ENCODE assay signal across 11 mouse cellular contexts in the genomic region with DNA sequence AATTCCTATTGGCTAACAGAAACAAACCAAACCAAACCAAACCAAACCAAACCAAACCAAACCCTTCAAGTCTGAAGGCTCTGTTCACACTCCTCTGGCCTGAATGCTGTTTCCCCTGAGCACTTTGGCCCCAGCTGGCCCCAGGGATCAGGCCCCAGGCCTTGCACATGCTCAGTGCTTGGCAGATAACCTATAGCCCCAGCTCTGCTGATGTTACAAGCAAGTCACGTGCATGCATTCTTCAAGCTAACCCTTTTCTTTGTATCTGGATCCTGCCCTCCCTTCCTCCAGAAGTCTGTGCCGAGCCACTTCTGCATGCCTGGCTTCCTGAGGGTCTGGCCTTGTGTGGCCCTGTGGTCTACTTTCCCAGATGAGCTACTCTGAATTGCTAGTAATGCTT. TPM values are rescaled to one million over a fixed set of nuclear protein-coding genes. Genes with fewer than 3 reads are reported as not detected.
DNase-seq lines count a peak whose midpoint lies in the region; ATAC-seq and TF ChIP-seq lines count a peak whose summit lies in the region.
"Had no signal": no experiment of that assay in that cellular context is flagged by ENCODE, and none has a peak within 500 bp of the region (broad histone marks: within the 10 kb centered on the region; RNA-seq: fewer than 3 reads in every experiment).

No protein-coding gene starts in this region.

- no peaks in the 10 kb centered on the region for H3K36me3 ChIP-seq in heart, embryonic 10.5 days
- H3K36me3 ChIP-seq in lung, embryonic 14.5 days (ENCODE audit: insufficient read depth) = no peaks in the 10 kb centered on the region
- H3K36me3 ChIP-seq in embryonic facial prominence, embryonic 10.5 days (replicated peaks) = no peaks in the 10 kb centered on the region
- no peaks in the 10 kb centered on the region for H3K36me3 ChIP-seq in liver, embryonic 16.5 days (ENCODE audit: control insufficient read depth, insufficient read depth)
- H3K36me3 ChIP-seq: stomach, embryonic 15.5 days had no signal

- H3K4me1 ChIP-seq in heart, embryonic 10.5 days = peaks cover 47% of the 10 kb centered on the region
- peaks cover 24% of the 10 kb centered on the region for H3K4me1 ChIP-seq in lung, embryonic 14.5 days (ENCODE audit: insufficient read depth)
- H3K4me1 ChIP-seq in lung, adult 2 months (ENCODE audit: control insufficient read depth, insufficient read depth, low read length) = peaks cover 14% of the 10 kb centered on the region
- H3K4me1 ChIP-seq in embryonic facial prominence, embryonic 10.5 days = peaks cover 54% of the 10 kb centered on the region
- H3K4me1 ChIP-seq in liver, embryonic 16.5 days (ENCODE audit: control insufficient read depth, low read depth, low read length) = peaks cover 15% of the 10 kb centered on the region

- TF ChIP-seq POLR2A in lung, adult 2 months (IDR thresholded peaks at IDR 0.05; ENCODE audit: borderline replicate concordance, extremely low read depth, low read depth, low read length) = no peak

- ATAC-seq in lung, embryonic 14.5 days (ENCODE audit: insufficient read depth) = no peak
- 0 out of 2 replicates have a peak, but pooled peaks have one; percentile 11 for ATAC-seq in liver, embryonic 16.5 days (ENCODE audit: low read depth)
- ATAC-seq: CD4-positive, CD25-positive, alpha-beta regulatory T cell, adult 4 months had no signal

- TF ChIP-seq CTCF in lung, embryonic 14.5 days (IDR thresholded peaks at IDR 0.05; ENCODE audit: low read depth) = no peak
- no peak for TF ChIP-seq CTCF in lung, adult 2 months (IDR thresholded peaks at IDR 0.05; ENCODE audit: insufficient read depth, low read length)

- H3K27me3 ChIP-seq in heart, embryonic 10.5 days (ENCODE audit: insufficient read depth, poor library complexity, severe bottlenecking) = no peaks in the 10 kb centered on the region
- H3K27me3 ChIP-seq in lung, embryonic 14.5 days (ENCODE audit: insufficient read depth, low read length) = no peaks in the 10 kb centered on the region
- H3K27me3 ChIP-seq in embryonic facial prominence, embryonic 10.5 days (replicated peaks; ENCODE audit: low read depth, poor library complexity, severe bottlenecking) = no peaks in the 10 kb centered on the region
- H3K27me3 ChIP-seq in liver, embryonic 16.5 days (ENCODE audit: control insufficient read depth, insufficient read depth, low read depth, low read length) = no peaks in the 10 kb centered on the region
- H3K27me3 ChIP-seq: stomach, embryonic 15.5 days had no signal

- no peak overlapping the region for H3K4me3 ChIP-seq in heart, embryonic 10.5 days
- no peak overlapping the region for H3K4me3 ChIP-seq in lung, embryonic 14.5 days (ENCODE audit: low read depth, low read length)
- H3K4me3 ChIP-seq in lung, adult 2 months (replicated peaks; ENCODE audit: extremely low read depth, low read depth, low read length) = no peak overlapping the region
- H3K4me3 ChIP-seq in embryonic facial prominence, embryonic 10.5 days = no peak overlapping the region
- H3K4me3 ChIP-seq in liver, embryonic 16.5 days (ENCODE audit: low read depth, low read length) = no peak overlapping the region
- H3K4me3 ChIP-seq: myocyte; stomach, embryonic 15.5 days had no signal

- H3K9me3 ChIP-seq in heart, embryonic 10.5 days = no peaks in the 10 kb centered on the region
- H3K9me3 ChIP-seq in lung, embryonic 14.5 days (ENCODE audit: low read depth, low read length) = no peaks in the 10 kb centered on the region
- no peaks in the 10 kb centered on the region for H3K9me3 ChIP-seq in embryonic facial prominence, embryonic 10.5 days
- no peaks in the 10 kb centered on the region for H3K9me3 ChIP-seq in liver, embryonic 16.5 days (replicated peaks; ENCODE audit: control insufficient read depth, low read length)
- H3K9me3 ChIP-seq: stomach, embryonic 15.5 days had no signal

- peak overlapping the region; percentile 43 for H3K27ac ChIP-seq in heart, embryonic 10.5 days
- peak overlapping the region; percentile 16; the same call in 1 of the 2 replicates for H3K27ac ChIP-seq in lung, embryonic 14.5 days (ENCODE audit: low read depth)
- no peak overlapping the region; the same call in 1 of the 2 replicates for H3K27ac ChIP-seq in embryonic facial prominence, embryonic 10.5 days (replicated peaks)
- H3K27ac ChIP-seq in liver, embryonic 16.5 days (ENCODE audit: low read length) = no peak overlapping the region

- H3K9ac ChIP-seq in lung, embryonic 14.5 days = no peak overlapping the region
- no peak overlapping the region for H3K9ac ChIP-seq in liver, embryonic 16.5 days (ENCODE audit: low read depth, low read length)
- H3K9ac ChIP-seq: stomach, embryonic 15.5 days had no signal

- WGBS in heart, embryonic 10.5 days = 11% methylated on average over 2 of the region's 2 CpGs
- whole genome bisulfite sequencing in lung, embryonic 14.5 days = 22% methylated on average over 2 of the region's 2 CpGs
- WGBS in lung, adult 2 months = 51% methylated on average over 2 of the region's 2 CpGs
- 17% methylated on average over 2 of the region's 2 CpGs for WGBS in embryonic facial prominence, embryonic 10.5 days
- 14% methylated on average over 2 of the region's 2 CpGs for WGBS in liver, embryonic 16.5 days (ENCODE audit: insufficient replicate concordance)

- no peak for DNase-seq in heart, embryonic 10.5 days (ENCODE audit: low spot score)
- no peak for DNase-seq in heart, adult 9 months (ENCODE audit: low spot score in 2 of 2)
- DNase-seq in lung, embryonic 14.5 days = no peak
- no peak for DNase-seq in lung, adult 2 months
- DNase-seq in embryonic facial prominence, embryonic 10.5 days (ENCODE audit: low spot score) = peak; percentile 28
- no peak for DNase-seq in cerebellum, postnatal 14 days
- no peak for DNase-seq in cerebellum, postnatal 4 days (ENCODE audit: low spot score in 2 of 2)

- no peak overlapping the region for H3K4me2 ChIP-seq in lung, embryonic 14.5 days
- H3K4me2 ChIP-seq in liver, embryonic 16.5 days (ENCODE audit: low read depth, low read length) = no peak overlapping the region
- H3K4me2 ChIP-seq: stomach, embryonic 15.5 days had no signal

RNA-seq across cellular contexts. Expression of gene Gnpnat1, which starts 46.4 kb away (rescaled TPM):
- polyA plus RNA-seq in heart, embryonic 10.5 days (2016; fragmentation: Nextera tagmentation; extraction: Ambion mirVana) = 34.9 and 54.4 TPM in 2 replicates
- polyA plus RNA-seq in lung, embryonic 14.5 days (2014; fragmentation: Nextera tagmentation; extraction: Ambion mirVana) = 54.9 and 57.3 TPM in 2 replicates
- 3.2 and 3.7 TPM in 2 replicates for polyA plus RNA-seq in lung, adult 2 months (2012; rRNA removed)
- polyA plus RNA-seq in embryonic facial prominence, embryonic 10.5 days (2016; fragmentation: Nextera tagmentation; extraction: Ambion mirVana) = 54.6 and 57.0 TPM in 2 replicates
- 30.3 and 30.8 TPM in 2 replicates for polyA plus RNA-seq in liver, embryonic 16.5 days (2015; fragmentation: Nextera tagmentation; extraction: Ambion mirVana)

Comparison
In these comparisons a context has a peak if more than half of its experiments do, and no peak if none do; other contexts are left out.
1. H3K27ac ChIP-seq: peak in heart, embryonic 10.5 days (single experiment) and lung, embryonic 14.5 days (single experiment); none in embryonic facial prominence, embryonic 10.5 days (single experiment) and liver, embryonic 16.5 days (single experiment).